Mouse (Mus musculus) urinary bladder, postnatal 25 days (tissue): ENCODE data around the gene Ceacam14.

ENCODE experiments used
- DNase-seq: peaks from one replicate; pipeline ENCODE4 v3.0.0; 2022; ENCODE audit warnings: low spot score

The Ceacam14 gene

GRCm38 (mm10) chr7:17812333-17812732 lies at the start of gene Ceacam14:
Ceacam14 (plus strand) TSS chr7:17812633.
- no peak for DNase-seq
